Mouse (Mus musculus): ENCODE results near the gene Iyd.

Gene Iyd

GRCm38 (mm10) chr10:3549384-3549783 is 9.3 kb downstream of the Iyd start:
- DNase-seq (ENCODE audit: low read depth, low spot score), result no peak

- DNase-seq (ENCODE audit: low read depth, low spot score), result no peak
These were observed 15.1 kb downstream of the Iyd start for GRCm38 (mm10) chr10:3555128-3555527.

GRCm38 (mm10) chr10:3556538-3556937 is 16.5 kb downstream of the Iyd start:
- DNase-seq (ENCODE audit: low read depth, low spot score), result no peak

DNA sequence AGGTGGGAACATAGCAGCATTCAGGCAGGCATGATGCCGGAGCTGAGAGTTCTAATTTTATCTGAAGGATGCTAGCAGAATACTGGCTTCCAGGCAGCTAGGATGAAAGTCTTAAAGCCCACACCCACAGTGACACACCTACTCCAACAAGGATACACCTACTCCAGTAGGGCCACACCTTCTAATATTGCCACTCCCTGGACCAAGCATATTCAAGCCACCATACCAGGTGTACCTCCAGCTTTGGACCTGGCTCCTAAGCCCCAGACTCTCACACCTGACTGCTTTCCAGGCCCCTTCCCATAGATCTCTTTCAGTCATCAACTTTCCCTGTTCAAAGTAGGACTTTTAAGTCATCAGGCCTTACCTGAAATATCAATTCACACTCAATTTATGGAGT is 19.1 kb downstream of the Iyd start:
- no peak for DNase-seq (ENCODE audit: low read depth, low spot score)

GRCm38 (mm10) chr10:3562165-3562564 is 22.1 kb downstream of the Iyd start:
- DNase-seq (ENCODE audit: low read depth, low spot score), result no peak

DNA sequence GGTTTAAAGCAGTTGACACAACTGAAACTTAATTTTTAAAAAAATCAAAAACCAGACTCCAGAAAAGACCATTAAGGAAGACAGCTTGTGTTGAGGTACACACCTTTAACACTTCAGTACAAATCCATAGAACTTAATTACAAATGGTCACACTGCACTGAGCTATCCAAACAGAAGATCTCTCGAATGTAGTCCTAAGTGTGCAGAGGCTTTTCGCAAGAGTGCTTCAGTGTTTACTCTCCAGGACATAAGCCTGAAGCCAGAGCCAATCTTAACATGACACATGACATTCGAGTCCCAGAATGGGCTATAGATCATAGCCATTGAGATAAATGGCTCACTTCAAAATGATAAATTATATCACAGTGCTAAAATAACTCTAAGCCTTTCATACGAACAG is 25.1 kb downstream of the Iyd start:
- no peak for DNase-seq (ENCODE audit: low read depth, low spot score)

- no peak for DNase-seq (ENCODE audit: low read depth, low spot score)
These were observed 27.8 kb downstream of the Iyd start for GRCm38 (mm10) chr10:3567821-3568220.

- DNase-seq (ENCODE audit: low read depth, low spot score), result no peak
These were observed 32.9 kb downstream of the Iyd start for GRCm38 (mm10) chr10:3572723-3573649.

GRCm38 (mm10) chr10:3573905-3574500 is 34.0 kb downstream of the Iyd start:
- DNase-seq (ENCODE audit: low read depth, low spot score), result no peak

- no peak for DNase-seq (ENCODE audit: low read depth, low spot score)
These were observed 50.6 kb downstream of the Iyd start for GRCm38 (mm10) chr10:3590632-3591031.

GRCm38 (mm10) chr10:3591790-3592189 is 51.8 kb downstream of the Iyd start:
- DNase-seq (ENCODE audit: low read depth, low spot score), result no peak

GRCm38 (mm10) chr10:3596697-3597096 is 56.7 kb downstream of the Iyd start:
- DNase-seq (ENCODE audit: low read depth, low spot score), result no peak

- no peak for DNase-seq (ENCODE audit: low read depth, low spot score)
These were observed 57.7 kb downstream of the Iyd start for GRCm38 (mm10) chr10:3597760-3598159.
